Mouse (Mus musculus) urinary bladder, postnatal 4 days (tissue): Measurements from ENCODE around the gene C330021F23Rik.
"Not testable (repeated sequence)": the region's sequence is repeated elsewhere in the genome, so short reads cannot be mapped to it uniquely, and the experiment has no call there.

ENCODE experiments used
- DNase-seq, 2 experiments: peaks; one replicate each; pipeline ENCODE4 v3.0.0; 2021 to 2022; ENCODE audit warnings: low spot score in 2 of 2

Gene C330021F23Rik

GRCm38 (mm10) chr8:3567641-3568371, at the start of gene C330021F23Rik:
Gene C330021F23Rik (plus strand): TSS chr8:3567990.
- no peak for DNase-seq

DNA sequence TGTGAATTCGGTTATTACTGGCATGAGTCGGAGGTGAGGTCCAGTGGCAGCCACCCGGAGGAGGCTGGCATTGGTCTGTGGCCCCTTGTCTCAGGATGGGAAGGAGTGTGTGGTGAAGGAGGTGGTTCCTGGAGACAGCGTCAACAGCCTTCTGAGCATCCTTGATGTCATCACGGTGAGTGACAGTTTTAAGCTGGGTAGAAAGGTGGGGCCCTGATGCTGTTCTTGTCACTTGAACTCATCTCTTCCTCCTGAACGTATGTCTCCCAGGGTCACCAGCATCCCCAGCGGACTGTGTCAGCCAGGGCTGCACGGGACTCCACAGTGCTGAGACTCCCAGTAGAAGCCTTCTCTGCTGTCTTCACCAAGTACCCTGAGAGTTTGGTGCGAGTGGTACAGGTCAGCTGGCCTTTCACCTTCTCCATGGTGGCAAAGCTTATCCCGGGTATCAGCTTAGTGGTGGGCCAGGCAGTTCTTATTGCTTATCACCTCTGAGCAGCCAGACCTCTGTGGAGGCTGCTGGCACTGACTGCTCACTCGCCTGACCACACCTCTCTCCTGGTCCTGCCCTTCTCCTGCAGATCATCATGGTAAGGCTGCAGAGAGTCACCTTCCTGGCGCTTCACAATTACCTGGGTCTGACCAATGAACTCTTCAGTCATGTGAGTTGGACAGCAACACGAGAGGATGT, 45.6 kb upstream of the C330021F23Rik start:
- no peak for DNase-seq

DNA sequence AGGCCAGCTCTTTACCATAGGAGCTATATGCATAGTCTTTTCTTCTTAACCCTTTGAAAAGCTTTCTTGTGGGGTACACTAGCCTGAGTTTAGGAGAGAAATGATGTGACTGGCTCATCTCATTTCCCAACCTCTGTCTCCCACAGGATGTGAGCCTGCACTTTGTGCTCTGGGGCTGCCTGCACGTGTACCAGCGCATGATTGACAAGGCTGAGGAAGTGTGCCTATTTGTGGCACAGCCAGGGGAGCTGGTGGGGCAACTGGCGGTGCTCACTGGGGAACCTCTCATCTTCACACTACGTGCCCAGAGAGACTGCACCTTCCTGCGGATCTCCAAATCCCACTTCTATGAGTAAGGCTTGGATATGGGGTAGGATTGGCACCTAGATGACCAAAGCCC, 37.0 kb upstream of the C330021F23Rik start:
- DNase-seq: no peak

DNA sequence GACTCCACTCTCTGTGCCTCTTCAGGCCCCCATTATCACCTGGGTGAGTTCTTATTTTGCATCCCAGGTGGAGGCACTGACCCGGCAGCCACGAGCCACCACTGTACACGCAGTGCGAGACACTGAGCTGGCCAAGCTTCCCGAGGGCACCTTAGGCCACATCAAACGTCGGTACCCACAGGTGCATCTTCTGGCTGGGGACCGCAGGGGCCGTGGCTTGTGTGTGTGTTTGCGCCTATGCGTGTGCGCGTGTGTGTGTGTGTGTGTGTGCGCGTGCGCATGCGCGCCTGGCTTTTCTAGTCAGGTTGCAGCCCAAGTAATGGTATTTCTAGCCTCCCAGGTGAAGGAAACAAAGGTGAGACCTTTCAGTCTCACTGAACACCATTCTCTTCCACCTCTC, 35.9 kb upstream of the C330021F23Rik start:
- no peak for DNase-seq

DNA sequence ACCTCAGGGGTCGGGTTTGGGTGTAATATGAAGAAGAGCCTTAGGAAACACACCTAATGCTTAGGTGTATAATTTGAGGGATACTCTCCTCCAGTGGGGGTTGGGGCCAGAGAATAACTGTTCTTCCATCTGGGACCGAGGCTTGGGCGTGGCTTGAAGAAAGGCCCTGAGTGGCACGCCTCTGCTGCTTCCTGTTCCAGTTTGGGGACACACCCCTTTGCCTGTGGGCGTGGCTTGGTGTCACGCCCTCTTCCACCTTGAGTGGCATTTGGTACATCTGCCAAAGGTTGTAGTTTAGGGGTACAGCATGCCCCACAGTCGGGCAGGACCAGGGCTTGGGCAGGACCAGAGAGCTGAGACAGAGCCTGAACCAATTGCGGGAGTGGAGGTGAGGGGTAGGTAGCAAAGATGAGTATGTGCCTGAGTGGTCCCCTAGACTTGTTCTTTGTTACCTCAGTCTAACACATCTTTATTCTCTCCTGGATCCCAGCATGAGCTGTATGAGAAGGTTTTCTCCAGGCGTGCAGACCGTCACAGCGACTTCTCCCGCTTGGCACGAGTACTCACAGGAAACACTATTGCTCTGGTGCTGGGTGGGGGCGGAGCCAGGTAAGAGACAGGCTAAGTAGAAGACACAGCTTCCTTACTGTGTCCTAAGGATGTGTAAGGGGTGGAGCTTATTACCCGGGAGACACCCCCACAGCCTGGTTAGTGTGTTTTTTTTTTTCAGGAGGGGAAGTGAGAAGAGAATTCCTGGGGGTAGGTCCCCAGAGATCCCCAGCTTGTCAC, 31.5 kb upstream of the C330021F23Rik start:
- no peak for DNase-seq

DNA sequence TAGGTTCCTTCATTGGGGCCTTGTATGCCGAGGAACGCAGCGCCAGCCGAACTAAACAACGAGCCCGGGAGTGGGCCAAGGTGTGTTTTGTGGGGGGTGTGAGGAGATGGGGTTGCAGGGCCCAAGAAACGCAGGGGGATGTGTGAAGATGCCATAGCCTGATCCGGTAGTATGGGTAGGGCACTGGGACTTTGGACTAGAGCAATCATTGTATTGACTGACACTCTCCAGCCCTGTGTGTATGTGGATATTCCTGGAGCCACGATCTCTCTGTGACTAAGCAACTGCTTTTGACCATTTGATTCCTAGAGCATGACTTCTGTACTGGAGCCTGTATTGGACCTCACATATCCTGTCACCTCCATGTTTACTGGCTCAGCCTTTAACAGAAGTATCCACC, 30.9 kb upstream of the C330021F23Rik start:
- no peak for DNase-seq

GRCm38 (mm10) chr8:3537666-3538065, 30.1 kb upstream of the C330021F23Rik start:
- DNase-seq: no peak

DNA sequence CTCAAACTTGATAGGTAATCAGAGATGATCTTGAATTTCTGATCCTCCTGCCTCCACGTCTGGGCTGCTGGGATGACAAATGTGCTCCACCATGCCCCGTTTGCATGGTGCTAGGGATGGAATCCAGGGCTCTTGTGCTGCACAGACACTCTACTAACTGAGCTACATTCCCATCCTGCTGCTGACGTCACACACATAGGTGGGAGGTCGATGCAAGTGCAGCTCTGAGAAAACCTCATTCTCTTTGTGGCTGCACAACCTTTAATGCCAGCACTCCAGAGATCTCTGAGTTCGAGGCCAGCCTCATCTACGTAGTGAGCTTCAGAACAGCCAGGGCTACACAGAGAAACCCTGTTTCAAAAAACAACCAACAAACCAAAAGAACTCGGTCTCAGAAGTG, 28.6 kb upstream of the C330021F23Rik start:
- no peak for DNase-seq

- no peak for DNase-seq
Observed at GRCm38 (mm10) chr8:3540076-3540475, 27.7 kb upstream of the C330021F23Rik start.

DNA sequence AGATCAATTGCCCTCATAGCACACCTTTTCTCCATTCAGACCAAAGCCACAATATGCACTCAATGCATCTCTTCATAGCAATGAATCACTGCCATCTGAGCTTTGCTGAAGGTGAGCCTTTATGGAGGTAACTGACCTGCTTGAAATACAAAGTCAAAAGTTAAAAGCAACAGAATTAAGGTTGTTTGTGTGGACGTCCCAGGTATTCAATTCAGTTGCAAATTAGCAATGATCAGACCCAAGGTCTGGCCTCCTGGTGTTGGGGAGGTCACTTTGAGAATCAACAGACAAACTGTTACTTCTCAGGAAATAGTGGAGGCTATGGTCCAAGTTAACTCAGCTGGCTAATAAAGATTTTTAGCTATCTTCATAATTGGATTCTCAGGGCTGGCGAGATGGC, 21.3 kb upstream of the C330021F23Rik start:
- DNase-seq: no peak

- no peak for DNase-seq
Observed at GRCm38 (mm10) chr8:3552240-3552639, 15.6 kb upstream of the C330021F23Rik start.

GRCm38 (mm10) chr8:3556114-3556513, 11.7 kb upstream of the C330021F23Rik start:
- DNase-seq: no peak

DNA sequence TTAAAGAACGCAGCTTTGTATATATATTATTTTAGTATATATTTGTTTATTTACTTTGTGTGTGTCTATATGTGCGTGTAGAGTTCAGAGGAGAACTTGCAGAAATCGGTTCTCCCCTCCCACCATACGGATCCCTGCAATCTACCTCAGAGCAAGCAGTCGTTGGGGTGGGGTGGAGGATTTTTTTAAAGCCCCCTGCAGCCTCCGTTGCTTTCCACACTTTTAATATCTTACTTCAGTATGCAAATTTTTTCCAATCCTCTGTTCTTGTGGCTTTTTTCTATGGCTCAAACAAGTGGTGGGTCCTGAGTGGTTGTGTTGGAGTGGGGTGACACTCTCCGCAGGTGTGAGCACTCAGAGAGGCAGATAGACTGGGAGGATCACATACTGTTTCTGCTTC, 588 bp downstream of the C330021F23Rik start:
- no peak for DNase-seq

GRCm38 (mm10) chr8:3569784-3570183, 2.0 kb downstream of the C330021F23Rik start:
- DNase-seq: no peak

DNA sequence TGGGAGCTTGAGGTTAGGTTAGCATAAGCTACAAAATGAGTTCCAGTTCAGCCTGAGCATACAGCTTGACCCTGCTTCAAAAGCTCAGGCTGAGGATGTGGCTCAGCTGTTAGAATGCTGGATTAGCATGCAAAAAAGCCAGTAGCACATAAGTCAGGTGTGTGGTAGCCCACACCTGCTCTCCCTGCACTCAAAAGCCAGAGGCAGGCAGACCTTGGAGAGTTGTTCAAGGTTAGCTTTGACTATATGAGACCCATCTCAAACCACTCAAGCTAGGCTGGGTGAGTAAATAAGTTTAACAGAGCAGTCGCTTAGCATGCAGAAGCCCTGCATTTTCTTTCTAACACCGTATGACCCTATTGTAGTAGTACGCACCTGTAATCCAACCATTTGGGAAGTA, 6.8 kb downstream of the C330021F23Rik start:
- DNase-seq: no peak

GRCm38 (mm10) chr8:3576211-3576960, 8.6 kb downstream of the C330021F23Rik start:
- DNase-seq: no peak

DNA sequence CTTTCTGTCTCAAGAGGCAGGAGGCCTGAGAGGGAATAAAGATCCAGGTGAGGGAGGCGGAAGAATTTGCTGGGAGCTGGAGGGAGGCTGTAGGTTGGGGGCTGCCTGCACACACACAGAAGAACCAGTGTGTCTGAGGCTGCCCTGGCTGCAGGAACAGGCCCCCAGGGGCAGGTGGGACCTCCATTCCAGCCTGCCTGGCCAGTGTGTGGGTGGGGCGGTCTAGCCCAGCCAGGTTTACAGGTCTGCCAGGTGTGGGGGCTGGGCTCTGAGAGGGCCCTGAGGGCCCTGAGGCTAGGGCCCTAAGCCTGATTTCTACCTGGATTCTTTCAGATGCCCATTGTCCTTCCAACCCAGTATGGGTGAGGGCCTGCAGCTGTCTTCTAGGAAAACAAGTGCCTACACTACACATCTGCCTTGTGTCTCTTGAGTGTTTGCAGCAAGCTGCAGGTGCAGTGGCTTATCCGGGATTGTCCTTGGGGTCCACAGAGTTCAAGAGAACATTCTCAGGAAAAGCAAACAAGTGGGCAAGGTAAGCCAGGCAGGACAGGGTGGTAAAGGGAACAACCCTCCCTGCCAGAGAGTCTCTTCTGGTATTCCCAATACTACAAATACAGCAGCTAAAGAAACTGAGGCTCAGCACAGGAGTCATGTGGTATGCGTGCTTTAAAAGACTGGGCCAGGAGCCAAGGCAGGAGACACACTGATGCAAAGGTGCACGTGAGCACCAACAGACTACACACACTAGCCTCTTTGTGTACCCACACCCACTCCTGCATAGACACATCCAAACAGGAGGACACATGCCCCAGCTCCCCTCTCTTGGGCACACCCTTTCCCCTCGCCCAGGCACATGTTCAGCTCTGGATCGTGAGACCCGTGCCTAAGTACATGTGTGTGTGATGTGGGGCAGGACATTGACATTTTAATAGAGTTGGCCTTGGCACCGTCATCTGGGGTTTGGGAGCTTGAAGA, 11.9 kb downstream of the C330021F23Rik start:
- no peak for DNase-seq

GRCm38 (mm10) chr8:3581961-3582360, 14.2 kb downstream of the C330021F23Rik start:
- DNase-seq: not testable (repeated sequence)

DNA sequence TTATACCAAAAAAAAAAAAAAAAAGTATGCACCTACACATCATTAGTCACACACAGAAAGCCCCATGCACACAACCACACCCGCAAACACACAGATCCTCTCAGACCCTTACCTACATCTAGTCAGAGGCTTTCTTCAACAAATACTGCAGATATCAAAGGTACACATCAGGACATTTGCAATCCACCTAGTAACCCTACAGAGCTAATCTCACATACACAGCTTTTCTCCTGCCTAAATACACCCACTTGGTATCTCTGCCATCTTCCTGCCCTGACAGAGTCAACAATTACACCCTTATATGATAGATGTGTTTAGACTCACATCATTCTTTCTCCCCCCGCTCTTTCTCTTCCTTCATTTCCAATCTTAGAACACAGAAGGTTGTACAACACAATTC, 18.7 kb downstream of the C330021F23Rik start:
- no peak for DNase-seq

GRCm38 (mm10) chr8:3586993-3587390, 19.2 kb downstream of the C330021F23Rik start, which contains the start of gene Camsap3:
Gene Camsap3 (plus strand): TSS chr8:3587293.
- DNase-seq: no peak
